Mouse (Mus musculus) kidney, postnatal 0 days (tissue): ENCODE data around the gene Papola. TPM values are rescaled to one million over a fixed set of nuclear protein-coding genes. Genes with fewer than 3 reads are reported as not detected.
A peak's percentile ranks its signal among the peaks of the same experiment; 100 is the strongest.

Experiments
- ATAC-seq: fragments of 200-750 bp; cut with Nextera tagmentation; replicated peaks from 2 replicates; pipeline ENCODE4 v1.8.0; 2017; ENCODE audit warnings: low read depth, moderate number of reproducible peaks, moderate TSS enrichment, moderate library complexity; ENCODE audit not compliant: low FRiP score
- DNase-seq: peaks from one replicate; pipeline ENCODE4 v3.0.0-alpha.2; 2016; ENCODE audit warnings: low spot score
- H3K27ac ChIP-seq: fragments of 300-500 bp; sonication (generic); 2 replicates; pipeline ENCODE4 v1.5.1; 2014; ENCODE audit warnings: mild to moderate bottlenecking
- H3K27me3 ChIP-seq: fragments of 300-500 bp; sonication (generic); 2 replicates; pipeline ENCODE4 v1.6.1; 2014; ENCODE audit warnings: low read length, mixed read lengths; ENCODE audit not compliant: insufficient read depth
- H3K36me3 ChIP-seq: fragments of 300-500 bp; sonication (generic); 2 replicates; pipeline ENCODE4 v1.6.1; 2014; ENCODE audit warnings: low read length, mixed read lengths; ENCODE audit not compliant: insufficient read depth
- H3K4me1 ChIP-seq: fragments of 300-500 bp; sonication (generic); replicated peaks from 2 replicates; pipeline ENCODE4 v1.6.1; 2014; ENCODE audit warnings: antibody characterized with exemption, low read length, mixed read lengths; ENCODE audit not compliant: insufficient read depth
- H3K4me2 ChIP-seq: fragments of 300-500 bp; sonication (generic); 2 replicates; pipeline ENCODE4 v1.6.1; 2014; ENCODE audit warnings: mild to moderate bottlenecking, low read length, moderate library complexity, mixed read lengths
- H3K4me3 ChIP-seq: fragments of 300-500 bp; sonication (generic); replicated peaks from 2 replicates; pipeline ENCODE4 v1.5.1; 2014; ENCODE audit warnings: low read depth, low read length
- H3K9ac ChIP-seq: fragments of 300-500 bp; sonication (generic); 2 replicates; pipeline ENCODE4 v1.6.1; 2014; ENCODE audit warnings: low read depth, low read length
- H3K9me3 ChIP-seq: fragments of 300-500 bp; sonication (generic); replicated peaks from 2 replicates; pipeline ENCODE4 v1.6.1; 2016; ENCODE audit warnings: low read length, inconsistent platforms, mixed read lengths
- CTCF ChIP-seq: IDR thresholded peaks from 2 replicates; pipeline ENCODE4 v1.5.1; 2016; ENCODE audit warnings: antibody characterized with exemption, low read depth, mild to moderate bottlenecking, moderate library complexity
- WGBS: fragments of 180-500 bp; shearing (Covaris S2); extraction: QIAGEN DNeasy Blood & Tissue Kit; methylation state at CpG from one replicate; pipeline ENCODE4 v1.1.7; 2014; 5-methylcytosine and 5-hydroxymethylcytosine counted together
- polyA plus RNA-seq: library from polyadenylated mRNA; unstranded; fragments of >200 nt; fragmentation: Nextera tagmentation; extraction: Ambion mirVana; gene quantifications from 2 replicates; pipeline ENCODE4 v1.2.1, GENCODE M21; 2015

Papola gene
- polyA plus RNA-seq: 189 TPM in 2 replicates

DNA sequence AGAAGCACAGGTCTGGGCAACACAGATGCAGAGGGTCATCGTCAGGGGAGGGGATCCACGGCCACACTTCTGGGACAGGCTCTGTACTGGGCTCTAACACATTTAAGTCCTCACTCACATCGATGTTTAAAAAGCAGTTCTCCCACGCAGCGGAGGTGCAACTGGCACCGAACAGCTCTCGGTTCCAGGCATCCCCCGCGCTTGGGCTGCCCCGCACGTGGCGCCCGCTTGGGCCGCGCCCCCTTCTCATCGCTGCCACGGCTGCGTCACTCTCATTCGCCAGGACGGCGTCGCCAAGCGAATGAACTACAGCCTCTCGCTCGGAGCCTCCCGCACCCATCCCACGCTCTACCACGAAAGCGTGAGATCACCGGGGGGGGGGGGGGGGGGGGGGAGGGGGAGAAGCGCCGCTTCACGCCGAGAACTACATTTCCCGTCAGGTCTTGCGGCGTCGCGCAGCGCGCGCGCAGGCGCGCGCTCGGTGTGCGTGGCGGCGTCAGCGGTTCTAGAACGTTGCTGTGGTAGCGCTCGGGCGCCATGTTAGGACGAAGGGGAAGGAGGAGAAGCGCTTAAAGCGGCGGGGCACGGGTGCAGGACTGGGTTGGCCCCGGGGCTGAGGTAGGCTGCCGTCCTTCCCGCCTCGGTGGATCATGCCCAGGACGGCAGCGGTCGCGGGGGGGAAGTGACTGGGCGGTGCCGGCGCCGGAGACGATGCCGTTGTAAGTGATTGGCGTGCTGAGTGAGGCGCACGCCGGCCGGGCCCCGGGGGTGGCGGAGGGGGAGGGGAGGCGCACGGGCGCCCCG, at the start of gene Papola:
TSS of gene Papola (plus strand) at position 499 of the 804 bp plus-strand sequence.
- ATAC-seq: peak; percentile 92
- no peaks in the 10 kb centered on the region for H3K36me3 ChIP-seq
- H3K4me3 ChIP-seq: peak within 1 kb of the TSS; percentile 97
- no peak for TF ChIP-seq CTCF
- peak within 1 kb of the TSS; percentile 98 for H3K9ac ChIP-seq
- H3K4me2 ChIP-seq: peak within 1 kb of the TSS; percentile 80
- peaks cover 6% of the 10 kb centered on the region; the same call in 1 of the 2 replicates for H3K4me1 ChIP-seq
- H3K27me3 ChIP-seq: no peaks in the 10 kb centered on the region
- no peaks in the 10 kb centered on the region for H3K9me3 ChIP-seq
- H3K27ac ChIP-seq: peak within 1 kb of the TSS; percentile 99
- WGBS: under 1% methylated on average over 69 of the region's 85 CpGs
- DNase-seq: peak; percentile 95

DNA sequence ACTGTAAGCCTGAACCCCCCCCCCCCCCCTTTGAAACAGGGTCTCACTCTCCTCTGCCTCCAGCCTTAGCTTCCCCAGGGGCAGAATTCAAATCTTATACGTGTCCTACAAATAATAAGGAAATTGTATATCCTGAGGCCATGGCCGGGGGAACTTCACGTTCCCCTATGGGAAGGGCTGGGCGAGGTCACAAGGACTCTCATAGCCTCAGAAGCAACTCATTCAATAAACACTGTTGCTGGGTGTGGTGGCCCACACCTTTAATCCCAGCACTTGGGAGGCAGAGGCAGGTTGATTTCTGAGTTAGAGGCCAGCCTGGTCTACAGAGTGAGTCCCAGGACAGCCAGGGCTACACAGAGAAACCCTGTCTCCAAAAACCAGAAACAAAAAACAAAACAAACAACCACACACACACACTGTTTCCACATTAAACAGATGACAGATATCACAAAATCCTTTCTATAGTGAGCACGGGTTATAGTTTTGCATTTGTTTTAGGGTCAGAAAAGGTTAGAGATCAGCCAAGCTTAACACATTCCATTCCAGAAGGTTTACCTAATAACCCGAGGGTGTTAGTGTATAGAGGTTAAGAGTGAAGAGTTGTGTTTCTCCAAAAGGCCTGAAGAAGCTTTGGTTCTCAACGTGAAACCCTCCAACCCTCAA, 49.1 kb upstream of the Papola start:
- no peaks in the 10 kb centered on the region for H3K9me3 ChIP-seq
- ATAC-seq (peak; percentile 68), DNase-seq (peak; percentile 15)
- no peaks in the 10 kb centered on the region for H3K27me3 ChIP-seq
- no peak overlapping the region for H3K4me3 ChIP-seq
- H3K9ac ChIP-seq: no peak overlapping the region
- 50% methylated on average over 7 of the region's 7 CpGs for WGBS
- H3K4me2 ChIP-seq: no peak overlapping the region
- H3K36me3 ChIP-seq: no peaks in the 10 kb centered on the region
- peak overlapping the region; percentile 48 for H3K27ac ChIP-seq
- H3K4me1 ChIP-seq: no peaks in the 10 kb centered on the region
- no peak for TF ChIP-seq CTCF

GRCm38 (mm10) chr12:105735889-105736251, 48.6 kb upstream of the Papola start:
- no peaks in the 10 kb centered on the region for H3K9me3 ChIP-seq
- no peaks in the 10 kb centered on the region for H3K36me3 ChIP-seq
- no peak for TF ChIP-seq CTCF
- peak overlapping the region; percentile 42 for H3K27ac ChIP-seq
- no peak overlapping the region for H3K4me3 ChIP-seq
- H3K9ac ChIP-seq: no peak overlapping the region
- ATAC-seq: peak; percentile 67
- no peaks in the 10 kb centered on the region for H3K4me1 ChIP-seq
- no peaks in the 10 kb centered on the region for H3K27me3 ChIP-seq
- DNase-seq: peak; percentile 10
- WGBS: 69% methylated on average over 6 of the region's 6 CpGs
- H3K4me2 ChIP-seq: no peak overlapping the region

GRCm38 (mm10) chr12:105738316-105739096, 46.0 kb upstream of the Papola start:
- no peaks in the 10 kb centered on the region for H3K36me3 ChIP-seq
- no peak overlapping the region for H3K27ac ChIP-seq
- 57% methylated on average over 15 of the region's 15 CpGs for WGBS
- no peaks in the 10 kb centered on the region for H3K4me1 ChIP-seq
- H3K4me3 ChIP-seq: no peak overlapping the region
- H3K9ac ChIP-seq: no peak overlapping the region
- DNase-seq (no peak), ATAC-seq (no peak)
- TF ChIP-seq CTCF: no peak
- H3K4me2 ChIP-seq: no peak overlapping the region
- no peaks in the 10 kb centered on the region for H3K27me3 ChIP-seq
- no peaks in the 10 kb centered on the region for H3K9me3 ChIP-seq

DNA sequence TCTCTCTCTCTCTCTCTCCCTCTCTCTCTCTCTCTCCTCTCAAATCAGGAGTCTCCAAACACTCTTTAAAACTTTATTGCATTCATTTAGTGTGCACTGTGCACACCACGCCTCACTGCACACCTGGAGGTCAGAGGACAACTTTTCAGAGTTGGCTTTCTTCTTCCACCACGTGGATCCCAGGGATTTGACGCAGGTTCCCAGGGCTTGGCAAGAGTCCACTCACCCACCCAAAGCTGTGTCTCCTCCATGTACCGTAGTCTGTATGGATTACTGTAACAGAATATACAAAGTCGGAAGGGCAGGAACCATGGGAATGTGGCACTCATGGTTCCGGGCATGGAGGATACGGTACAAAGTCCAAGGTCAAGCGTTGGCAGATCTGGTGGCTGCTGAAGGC, 44.8 kb upstream of the Papola start:
- no peaks in the 10 kb centered on the region for H3K36me3 ChIP-seq
- no peak overlapping the region for H3K4me3 ChIP-seq
- no peaks in the 10 kb centered on the region for H3K4me1 ChIP-seq
- 63% methylated on average over 8 of the region's 8 CpGs for WGBS
- H3K9me3 ChIP-seq: no peaks in the 10 kb centered on the region
- no peak overlapping the region for H3K4me2 ChIP-seq
- DNase-seq: no peak
- H3K9ac ChIP-seq: no peak overlapping the region
- no peak overlapping the region for H3K27ac ChIP-seq
- no peaks in the 10 kb centered on the region for H3K27me3 ChIP-seq
- no peak for TF ChIP-seq CTCF
- ATAC-seq: no peak

DNA sequence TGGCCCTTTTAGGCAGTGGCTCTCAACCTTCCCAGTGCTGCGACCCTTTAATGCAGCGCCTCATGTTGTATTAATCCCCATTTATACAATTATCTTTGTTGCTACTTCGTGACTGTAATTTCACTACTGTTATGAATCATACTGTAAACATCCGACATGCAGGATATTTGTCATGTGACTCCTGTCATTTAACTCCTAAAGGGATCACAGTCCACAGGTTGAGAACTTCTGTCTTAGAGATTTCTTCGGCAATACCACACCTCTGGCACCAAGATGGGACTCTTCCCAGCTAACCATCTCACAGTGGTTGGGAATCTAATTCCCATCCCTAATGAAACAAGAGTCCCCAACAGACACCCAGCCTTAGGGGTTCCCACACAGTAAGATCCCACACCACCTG, 36.4 kb upstream of the Papola start:
- no peak for DNase-seq
- WGBS: 81% methylated on average over 5 of the region's 5 CpGs
- no peak for ATAC-seq
- Histone ChIP-seq H3K27me3 (no peaks in the 10 kb centered on the region), H3K4me1 (no peaks in the 10 kb centered on the region), H3K9ac (no peak overlapping the region), H3K27ac (no peak overlapping the region), H3K4me3 (no peak overlapping the region), H3K4me2 (no peak overlapping the region), H3K36me3 (no peaks in the 10 kb centered on the region), H3K9me3 (no peaks in the 10 kb centered on the region)
- no peak for TF ChIP-seq CTCF
